Mouse (Mus musculus) lung, adult 2 months (tissue): ENCODE data around the gene Grm2.

Source experiments
- CTCF ChIP-seq: fragments of 200-500 bp; IDR thresholded peaks from 2 replicates; pipeline ENCODE4 v1.5.1; 2011; ENCODE audit warnings: mild to moderate bottlenecking, low read length, control low read depth; ENCODE audit not compliant: insufficient read depth
- POLR2A ChIP-seq: fragments of 200-500 bp; IDR thresholded peaks from 2 replicates; pipeline ENCODE4 v1.6.1; 2011; ENCODE audit warnings: low read depth, mild to moderate bottlenecking, control low read depth, low read length, borderline replicate concordance; ENCODE audit errors: extremely low read depth

DNA sequence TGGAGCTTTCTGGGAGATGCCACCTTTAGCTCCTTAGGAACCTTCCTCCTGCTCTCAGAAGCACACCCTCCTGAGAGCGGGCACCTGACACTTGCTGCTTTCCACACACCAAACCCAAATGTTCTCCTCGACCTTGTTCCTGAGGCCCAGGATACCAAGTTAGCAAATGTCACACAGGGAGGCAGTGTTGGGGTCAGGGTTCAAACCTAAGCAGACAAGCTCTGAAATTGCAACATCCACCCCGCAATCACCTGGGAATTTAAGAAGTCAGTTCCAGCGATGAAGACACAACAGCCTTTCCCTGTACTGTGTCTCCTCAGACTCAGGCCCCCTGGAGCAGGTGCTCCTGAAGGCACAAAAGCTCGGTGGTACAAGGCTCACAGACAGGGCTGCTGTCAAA is 21.8 kb upstream of the Grm2 start:
- no peak for TF ChIP-seq POLR2A
- no peak for TF ChIP-seq CTCF
